Mouse (Mus musculus) thymus, postnatal 10 days (tissue): ENCODE data around the gene Prok1.

Experiments
- DNase-seq, 2 experiments: peaks; one replicate each; pipeline ENCODE4 v3.0.0; 2021; ENCODE audit warnings: low spot score in 2 of 2

Gene Prok1

DNA sequence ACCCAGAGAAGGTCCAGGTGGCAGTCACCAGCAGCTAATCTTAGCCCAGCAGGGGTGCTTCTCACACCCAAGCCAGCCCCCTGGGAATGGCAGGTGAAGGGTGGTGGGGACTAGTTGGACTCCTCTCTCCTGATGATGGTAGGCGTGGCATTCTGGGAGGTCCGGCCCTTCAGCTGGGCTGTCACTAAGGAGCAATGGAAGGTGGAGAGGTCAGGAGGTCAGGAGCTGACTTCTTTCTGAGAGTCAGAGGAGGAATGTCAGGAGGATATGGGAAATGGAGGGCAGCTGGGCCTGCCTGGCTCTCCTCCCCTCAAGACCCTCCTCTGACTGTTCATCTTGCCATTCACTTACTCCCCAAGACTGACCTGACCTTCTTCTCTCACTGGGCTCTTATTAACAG is 1.5 kb downstream of the Prok1 start:
- DNase-seq, result no peak

DNA sequence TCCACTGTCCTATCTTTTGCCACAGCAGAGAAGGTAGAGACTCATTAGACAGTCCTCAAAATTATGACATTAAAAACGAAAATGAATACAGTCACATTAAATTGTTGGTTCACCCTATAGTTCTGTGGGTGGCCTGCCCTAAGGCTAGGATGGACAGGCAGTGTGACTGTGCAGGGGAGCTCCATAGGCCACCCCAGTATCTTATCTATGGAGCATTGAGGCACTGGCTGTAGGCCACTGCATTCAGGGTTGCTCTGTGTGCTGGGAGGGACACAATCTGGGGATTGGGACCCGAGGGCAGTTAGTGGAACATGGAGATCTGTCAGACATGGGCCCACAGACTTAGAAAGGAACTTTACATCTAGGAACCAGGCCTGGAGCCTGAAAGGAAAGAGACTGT is 5.6 kb downstream of the Prok1 start:
- no peak for DNase-seq

DNA sequence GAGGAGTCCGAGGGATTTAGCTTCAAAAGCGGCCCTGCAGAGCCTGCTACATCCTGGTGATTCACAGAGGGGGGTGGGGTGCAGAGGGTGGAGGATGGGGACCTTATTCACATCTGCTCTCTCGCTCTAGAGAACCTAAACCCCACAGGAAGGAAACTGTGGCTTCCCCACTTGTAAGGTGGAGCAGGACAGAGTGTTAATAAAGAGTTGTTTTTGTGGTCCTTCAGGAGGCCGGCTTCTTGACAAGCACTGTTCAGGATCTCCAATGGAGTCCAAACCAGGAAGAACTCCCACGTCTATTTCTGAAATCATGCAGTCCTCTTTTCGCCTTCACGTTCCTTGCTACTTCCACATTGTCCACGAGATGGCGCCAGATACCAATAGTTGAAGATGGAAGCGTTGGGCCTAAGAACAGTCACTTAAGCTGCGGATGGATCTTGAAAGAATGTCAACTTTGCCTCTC is 6.1 kb downstream of the Prok1 start:
- DNase-seq, result peak; percentile 58 to 80

DNA sequence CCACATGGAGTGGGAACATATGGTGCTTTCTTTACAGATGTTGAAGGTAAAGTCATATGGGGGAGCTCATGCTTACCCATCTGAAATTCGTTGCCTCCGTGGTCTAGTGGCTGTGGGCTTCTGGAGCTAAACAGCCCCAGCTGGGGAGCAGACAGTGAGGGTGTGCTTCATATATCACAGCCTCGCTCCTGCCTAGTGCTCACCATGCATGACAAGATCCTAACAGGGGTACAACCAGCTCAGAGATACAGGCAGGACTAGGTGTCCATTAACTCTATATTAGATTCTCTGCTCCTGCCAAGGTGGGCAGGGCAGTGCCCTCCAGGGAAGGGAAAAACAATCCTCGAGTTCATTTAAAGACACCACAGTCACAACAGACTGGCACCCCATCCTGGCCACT is 8.3 kb downstream of the Prok1 start:
- DNase-seq, result no peak

DNA sequence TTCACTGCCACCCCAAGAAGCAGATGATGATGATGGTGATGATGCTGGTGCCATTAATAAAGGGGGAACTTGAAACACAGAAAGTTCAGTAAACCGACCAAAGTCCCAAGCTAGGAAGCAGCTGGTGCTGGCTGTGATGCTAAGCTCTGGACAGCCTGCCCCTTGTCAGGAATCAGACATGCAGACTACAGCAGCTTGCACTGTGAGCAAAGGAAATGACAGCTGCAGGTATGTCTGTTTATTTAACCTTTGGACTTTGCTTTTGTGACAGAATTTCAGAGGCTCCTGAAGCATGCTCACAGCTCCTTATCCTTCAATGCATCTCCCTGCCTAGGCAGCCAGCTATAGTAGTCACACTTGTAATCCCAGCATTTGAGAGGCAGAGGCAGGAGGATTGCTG is 9.0 kb downstream of the Prok1 start, which contains the start of gene A630076J17Rik:
Gene A630076J17Rik, plus strand, starts transcription at position 88 of the 400 bp plus-strand sequence.
- no peak for DNase-seq

DNA sequence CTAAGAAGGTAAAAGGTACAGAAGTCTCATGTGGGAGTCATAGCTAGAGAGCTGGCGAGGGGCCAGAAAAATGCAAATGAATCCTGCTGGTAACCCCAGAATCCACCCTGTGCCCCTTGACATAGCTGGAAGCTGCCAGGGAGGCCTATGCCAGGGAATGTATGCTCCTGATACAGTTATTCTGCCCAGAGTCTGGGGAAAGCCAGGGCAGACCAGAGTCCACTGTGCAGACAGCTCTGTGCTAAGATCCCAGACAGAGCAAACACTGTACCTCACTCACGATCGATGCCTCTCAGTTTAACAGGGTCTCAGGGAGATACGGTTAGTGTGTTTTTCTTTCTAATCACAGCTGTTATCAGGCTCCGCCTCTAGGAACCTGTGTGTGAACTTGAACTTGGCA is 9.7 kb downstream of the Prok1 start:
- no peak for DNase-seq

DNA sequence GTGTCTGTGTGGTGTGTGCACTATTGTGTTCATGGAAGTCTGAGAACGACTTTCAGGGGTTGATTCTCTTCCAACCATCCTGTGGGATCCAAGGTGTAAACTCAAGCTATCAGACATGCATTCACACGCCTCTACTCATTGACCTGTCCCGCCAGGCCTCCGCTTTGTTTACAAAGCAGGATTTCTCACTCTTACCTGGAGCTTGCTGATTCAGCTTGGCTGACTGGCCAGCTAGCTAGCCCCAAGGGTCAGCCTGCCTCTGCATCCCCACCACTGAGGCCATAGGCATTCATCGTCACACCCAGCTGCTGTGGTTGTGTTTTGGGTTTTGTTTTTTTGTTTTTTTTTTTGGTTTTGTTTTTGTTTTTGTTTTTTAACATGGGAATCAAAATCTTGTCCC is 10.3 kb downstream of the Prok1 start:
- no peak for DNase-seq

DNA sequence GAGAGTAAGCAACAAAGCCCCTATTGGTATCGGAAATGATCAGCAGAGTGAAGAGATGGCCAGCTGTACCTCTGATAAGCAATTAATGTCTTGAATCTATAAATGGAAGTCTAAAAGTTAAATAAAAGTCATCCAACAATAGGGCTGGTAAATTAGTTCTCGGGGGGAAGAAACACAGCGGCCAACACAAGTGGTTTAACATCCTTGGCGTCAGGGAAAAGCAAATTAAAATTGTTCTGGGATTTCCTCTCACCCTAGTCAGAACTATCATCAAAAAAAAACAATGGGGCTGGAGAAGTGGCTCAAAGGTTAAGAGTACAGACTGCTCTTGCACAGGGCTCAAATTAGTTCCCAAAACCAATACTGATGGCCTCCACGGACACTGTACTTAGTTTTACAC is 13.7 kb downstream of the Prok1 start:
- DNase-seq, result no peak

DNA sequence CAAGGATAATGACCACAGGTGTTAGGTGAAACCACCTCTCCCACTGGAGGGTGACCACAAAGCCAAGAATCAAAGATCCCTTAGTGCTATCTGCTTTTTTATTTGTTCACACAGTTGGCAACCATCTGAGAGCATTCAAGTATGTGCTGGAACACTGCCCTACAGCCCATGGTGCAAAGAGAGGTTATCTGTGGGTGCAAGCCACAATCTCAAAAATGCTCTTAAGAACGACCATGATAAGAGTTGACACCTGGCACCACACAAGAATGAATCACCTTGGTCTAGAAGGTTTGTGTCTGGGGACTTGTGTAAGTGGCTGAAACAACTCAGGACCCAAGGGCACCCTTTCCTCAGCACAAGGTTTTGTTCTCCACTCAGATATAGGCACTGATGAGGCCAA is 16.3 kb downstream of the Prok1 start:
- no peak for DNase-seq

DNA sequence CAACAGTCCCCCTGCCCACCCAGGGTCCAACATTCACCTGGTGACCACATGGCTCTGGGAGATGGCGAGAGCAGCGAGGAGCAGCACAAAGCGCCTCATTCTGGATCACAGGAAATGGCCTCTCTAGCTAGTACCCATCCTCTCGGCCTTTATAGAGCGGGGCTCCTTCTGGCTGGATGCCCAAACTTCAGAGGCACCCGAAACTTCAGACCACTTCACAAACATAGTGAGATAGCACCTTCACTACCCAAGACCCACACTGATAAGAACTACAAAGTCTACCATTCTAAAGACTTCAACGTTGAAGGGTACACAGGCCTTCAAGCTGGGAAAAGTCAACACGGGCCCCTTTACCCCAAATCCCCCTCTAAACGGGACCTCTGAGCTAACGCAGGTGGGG is 17.9 kb downstream of the Prok1 start, which contains the start of gene Cym:
Gene Cym, minus strand, starts transcription at position 125 of the 400 bp plus-strand sequence.
- DNase-seq, result no peak

DNA sequence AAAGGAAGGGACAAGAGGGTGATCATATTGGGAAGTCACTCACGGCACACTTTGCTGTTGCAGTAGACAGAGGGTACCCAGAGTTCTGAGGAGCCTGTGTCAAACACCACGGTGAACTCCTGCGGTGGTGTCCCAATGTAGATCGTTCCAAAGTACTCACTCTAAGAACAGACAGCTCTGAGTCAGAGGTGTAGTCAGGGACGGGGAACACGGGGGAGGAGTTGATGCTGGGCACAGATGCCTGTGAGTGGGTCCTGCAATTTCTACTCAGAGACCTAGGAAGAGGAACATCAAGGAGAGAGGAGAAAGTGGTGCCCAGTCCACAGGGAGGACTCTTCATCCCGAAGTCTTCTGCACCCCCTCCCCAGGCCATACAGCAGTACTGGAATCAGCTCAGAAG is 20.9 kb downstream of the Prok1 start:
- no peak for DNase-seq

DNA sequence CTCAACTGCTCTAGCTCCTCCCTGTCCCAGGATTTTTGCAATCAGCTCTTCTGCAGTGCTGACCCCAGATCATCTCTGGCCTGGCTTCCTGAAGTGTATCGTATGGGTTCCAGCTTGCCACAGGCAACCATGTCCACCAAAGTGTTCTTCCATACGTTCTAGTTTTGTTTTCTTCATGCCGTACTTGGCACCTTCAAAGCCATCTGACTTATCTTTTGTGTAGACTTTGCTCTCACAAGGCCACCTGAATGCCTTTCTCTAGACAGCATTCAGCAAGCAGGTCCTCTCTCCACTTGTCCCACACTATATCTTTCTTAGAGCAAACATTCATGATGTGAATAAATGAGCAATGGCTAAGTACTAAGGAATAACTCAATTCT is 22.4 kb downstream of the Prok1 start:
- no peak for DNase-seq

DNA sequence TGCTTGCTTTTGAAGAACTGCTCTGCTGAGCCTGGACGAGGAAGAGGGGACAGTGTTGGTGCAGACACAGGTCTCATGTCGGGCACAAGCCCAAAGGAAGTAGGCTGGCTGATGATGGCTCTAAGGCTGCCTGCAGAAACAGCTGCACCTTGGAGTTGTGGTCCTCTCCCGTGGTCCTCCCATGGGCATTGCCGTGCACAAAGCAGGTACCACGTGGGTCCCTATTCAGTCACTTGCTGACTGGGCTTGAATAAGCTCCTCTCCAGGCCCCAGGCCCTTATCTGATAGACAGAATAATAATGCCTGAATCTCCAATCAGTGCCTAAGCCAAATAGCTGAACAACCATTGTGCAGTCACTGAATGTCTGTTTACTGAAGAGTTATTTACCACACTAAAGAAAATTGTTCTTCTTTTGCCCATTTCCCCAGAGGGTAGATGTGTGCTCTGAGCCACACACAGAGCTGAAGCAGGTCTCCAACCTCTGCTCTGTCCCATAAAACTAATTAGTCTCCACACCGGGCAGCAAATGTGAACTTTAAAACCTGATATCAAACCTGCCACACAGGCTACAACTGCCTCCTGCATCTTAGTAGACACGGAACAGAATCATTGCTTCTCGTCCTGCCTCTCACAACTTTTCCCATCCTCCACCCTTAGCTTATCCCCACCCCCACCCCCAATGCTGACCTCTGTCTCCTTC is 23.0 kb downstream of the Prok1 start:
- no peak for DNase-seq

DNA sequence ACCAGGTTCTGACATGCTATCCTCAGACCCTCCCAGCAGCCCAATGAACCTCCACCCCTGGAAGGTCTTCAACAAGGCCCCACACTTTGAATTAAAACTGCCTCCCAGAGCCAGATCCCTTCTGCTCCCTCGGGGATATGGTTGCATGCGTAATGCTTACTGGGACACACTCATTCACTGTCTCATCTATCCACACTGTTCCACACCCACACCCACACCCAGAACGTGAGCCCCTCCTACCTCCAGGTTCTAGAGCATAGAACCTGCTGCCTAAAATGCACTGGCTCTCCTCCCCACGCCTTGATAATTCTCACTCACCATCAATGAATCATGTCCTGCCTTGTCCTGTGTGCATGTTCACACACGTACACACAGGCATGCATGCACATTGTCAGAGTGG is 24.9 kb downstream of the Prok1 start:
- no peak for DNase-seq

DNA sequence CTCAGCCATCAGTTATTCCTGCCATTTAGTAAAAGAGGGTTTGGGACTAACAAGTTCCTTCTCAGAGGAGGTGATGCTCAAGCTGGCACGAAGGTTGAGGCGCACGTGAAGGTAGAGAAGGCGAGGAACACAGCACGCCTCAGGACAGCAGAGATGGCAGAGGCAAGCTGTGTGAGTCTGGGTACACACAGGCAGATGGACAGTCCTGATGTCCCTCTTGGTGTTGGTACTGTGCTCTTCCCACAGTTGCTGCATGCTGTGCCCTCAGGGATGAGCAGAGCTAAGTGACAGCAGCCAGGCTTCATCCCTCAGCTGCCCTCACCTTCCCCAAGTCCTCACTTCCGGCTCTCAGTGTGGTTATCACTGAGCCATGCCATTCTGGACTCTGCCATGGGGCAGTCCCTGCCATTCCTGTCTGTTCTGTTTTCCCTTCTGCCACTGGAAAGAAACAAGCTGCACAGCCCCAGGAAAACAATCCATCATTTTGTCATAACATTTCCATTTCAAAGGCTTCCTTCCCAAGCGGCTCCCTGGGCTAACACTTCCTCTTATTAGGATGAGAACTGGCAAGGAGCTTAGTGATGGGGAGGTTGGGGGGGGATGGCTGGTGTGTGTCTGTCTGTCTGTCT is 31.8 kb downstream of the Prok1 start:
- no peak for DNase-seq

DNA sequence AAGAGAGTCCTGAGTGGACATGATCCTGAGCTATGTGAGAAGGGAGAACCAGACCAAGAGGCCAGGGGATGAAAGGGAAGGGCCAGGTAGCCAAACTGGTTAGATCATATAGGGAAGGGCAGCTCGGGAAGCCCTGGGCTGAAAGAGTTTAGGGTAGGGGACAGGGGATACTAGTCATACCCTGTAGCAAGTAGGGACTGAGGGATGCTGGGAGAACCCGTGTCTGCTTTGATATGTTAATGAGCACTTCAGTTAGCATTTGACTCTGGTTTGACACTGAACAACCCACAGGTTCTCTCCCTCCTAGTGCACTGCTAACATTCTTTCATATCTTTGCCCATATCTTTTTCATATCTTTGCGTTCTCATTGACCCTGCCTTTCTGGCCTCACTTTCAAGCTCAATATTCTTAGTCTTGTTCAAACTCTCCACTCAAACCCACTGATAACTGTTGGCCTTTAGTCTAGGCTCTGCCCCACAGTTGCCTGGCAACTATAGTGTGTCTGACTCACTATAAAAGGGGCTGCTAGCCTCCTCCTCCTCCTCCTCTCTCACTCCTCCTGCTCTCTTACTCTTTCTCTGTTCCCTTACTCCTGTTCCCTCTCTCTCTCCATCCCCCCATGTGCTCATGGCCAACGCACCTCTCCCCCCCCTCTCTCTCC is 32.9 kb downstream of the Prok1 start:
- no peak for DNase-seq

DNA sequence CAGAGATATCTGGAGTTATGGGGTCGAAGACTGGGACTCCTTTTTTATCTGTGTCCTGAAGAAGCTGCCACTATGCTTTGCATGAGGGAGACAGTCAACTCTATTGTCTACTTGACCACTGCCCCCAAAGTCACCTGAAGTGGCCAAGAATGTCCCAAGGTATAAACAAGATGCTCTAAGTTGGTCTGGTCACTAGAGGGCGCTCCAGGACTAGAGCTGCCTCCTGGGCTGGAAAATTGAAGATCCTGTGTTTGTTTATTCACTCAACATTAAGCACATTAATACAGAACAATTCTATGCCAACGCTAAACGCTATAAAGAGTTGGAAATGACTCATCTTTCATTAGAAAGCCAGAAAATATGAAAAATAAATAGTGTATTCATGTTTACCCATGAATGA is 33.5 kb downstream of the Prok1 start:
- DNase-seq, result peak; percentile 28 to 78

DNA sequence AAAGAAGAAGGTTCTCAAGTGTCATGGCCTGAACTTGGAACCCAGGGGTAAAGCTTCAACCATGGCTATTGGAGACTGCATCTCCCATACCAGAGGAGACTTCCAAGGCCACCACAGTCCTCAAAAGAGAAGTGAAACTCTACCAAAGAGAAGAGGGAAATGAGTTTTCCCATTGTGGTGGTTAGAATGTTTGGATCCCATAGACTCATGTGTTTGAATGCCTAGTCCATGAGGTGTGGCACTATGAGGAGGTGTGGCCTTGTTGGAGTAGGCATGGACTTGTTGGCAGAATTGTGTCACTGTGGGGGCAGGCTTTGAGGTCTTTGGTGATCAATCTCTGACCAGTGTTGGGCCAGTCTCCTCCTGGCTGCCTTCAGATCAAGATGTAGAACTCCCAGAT is 34.3 kb downstream of the Prok1 start:
- no peak for DNase-seq

DNA sequence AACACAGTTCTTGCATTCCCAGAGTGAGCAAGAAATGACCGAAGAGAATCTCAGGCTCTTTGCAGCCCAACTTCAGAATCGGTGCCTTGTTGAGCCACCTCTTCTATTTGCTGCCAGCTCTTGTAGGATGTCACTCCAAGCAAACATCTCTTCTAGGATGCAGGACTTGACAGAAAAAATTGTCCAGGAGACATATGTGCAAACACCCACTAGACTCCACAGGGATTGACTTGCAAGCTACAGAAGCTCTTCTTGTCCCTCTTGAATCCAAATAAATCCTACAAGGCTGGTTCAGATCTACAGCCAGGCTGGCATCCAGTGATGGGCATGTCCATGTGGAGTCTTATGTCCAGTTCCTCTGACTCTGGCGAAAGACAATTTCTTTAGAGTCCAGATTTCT is 35.1 kb downstream of the Prok1 start:
- DNase-seq, result no peak

DNA sequence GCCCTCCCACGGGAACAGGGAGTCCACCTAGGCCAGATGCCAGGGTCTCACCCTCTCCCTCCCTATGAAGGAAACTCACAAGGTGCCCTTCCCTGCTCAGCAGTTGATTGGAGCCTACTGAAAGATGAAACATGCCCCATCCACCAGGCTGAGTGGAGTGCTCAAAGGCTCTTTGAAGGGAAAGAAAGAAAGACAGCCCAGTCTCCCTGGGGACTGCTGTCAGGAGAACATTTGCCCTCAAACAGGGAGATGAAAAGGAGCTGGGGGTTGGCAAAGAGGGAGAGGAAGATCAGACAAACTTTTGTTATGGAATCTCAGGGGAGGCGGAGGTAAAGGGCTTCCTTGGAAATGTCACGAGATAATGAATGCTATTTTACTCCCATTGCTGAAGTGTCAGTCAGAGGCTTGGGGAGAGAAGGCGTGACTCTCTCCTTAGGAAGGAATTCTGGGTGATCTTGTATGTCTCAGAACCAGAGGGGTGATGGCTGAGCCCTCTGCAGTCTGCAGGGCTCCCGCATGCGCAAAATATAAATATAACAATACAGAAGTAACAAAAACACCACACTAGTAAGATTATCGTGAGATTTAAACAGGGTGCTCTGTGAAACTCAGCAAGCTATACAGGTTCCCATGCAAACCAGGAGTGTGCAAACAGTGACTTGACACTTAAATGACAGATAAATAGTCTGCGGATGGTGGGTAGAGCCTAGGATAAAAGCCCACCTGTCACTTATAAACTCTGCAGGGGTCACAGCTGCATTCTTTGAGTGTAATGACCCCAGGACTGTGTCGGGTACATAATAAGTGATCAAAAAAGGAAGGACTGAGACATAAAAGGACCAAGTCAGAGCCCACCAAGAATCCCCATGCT is 38.0 kb downstream of the Prok1 start:
- DNase-seq, result no peak

DNA sequence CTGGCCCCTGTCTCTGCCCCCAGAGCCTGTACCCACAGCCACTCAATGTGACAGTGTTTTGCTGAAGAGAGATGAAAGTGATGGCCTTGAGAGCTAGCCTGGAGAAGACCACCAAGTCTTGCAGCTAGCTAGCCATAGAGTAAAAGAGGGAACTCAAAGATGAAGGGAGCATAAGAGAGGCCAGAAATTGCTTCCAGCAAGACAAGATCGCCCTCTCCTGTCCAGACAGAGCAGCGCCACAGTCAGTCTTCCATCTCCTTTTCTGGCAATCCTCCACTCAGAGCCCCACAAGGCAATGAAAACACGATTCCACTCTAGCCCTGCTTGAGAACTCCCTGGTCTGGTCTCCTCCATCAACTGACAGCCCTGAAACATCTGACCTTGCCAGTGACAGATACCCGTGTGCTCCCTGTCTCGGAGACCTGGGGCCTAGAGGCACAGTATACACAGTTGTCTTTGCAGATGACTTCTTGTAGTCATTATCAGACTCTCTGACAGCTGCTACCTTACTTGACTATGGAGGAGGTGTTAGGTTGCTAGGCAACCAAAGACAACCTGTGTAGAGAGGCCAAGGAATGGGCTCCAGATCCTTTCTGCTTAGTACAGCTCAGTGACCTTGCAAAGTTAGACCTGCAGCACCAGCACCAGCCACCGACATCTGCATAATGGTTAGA is 51.1 kb downstream of the Prok1 start:
- DNase-seq, result peak; percentile 16 to 65

DNA sequence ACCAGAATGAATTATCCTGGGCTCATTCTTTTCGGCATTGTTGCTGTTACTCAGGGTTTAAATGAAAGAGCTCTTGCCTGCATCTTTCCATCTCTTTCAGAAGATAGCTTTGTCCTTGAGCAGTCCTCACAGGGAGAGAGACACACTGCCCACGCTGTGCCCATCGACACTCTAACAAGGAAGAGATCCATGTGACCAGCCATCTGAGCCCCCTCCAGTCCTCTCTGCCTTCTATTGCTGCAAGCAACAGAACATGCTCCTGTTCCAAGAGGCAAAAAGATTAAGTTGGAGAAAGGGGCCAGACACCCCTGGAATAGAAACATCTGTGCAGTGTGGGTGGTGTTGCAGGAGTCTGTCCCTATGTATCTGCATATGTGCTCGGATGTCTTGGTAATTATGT is 52.5 kb downstream of the Prok1 start:
- no peak for DNase-seq
